Mouse (Mus musculus) duodenum, adult 2 months (tissue): ENCODE measurements around the gene Slc38a9. TPM values are rescaled to one million over a fixed set of nuclear protein-coding genes. Genes with fewer than 3 reads are reported as not detected.

Source experiments
- polyA plus RNA-seq: library from polyadenylated mRNA; depleted of rRNA; stranded (reverse); fragments of >200 nt; gene quantifications from 2 replicates; pipeline ENCODE4 v1.2.3, GENCODE M21; 2012; ENCODE audit warnings: low replicate concordance; rRNA removed

Gene Slc38a9
- 1.00 and 2.9 TPM in 2 replicates for polyA plus RNA-seq

GRCm38 (mm10) chr13:112660574-112661381 lies at the start of gene Slc38a9:
Gene Slc38a9 (plus strand): TSS chr13:112660751.

DNA sequence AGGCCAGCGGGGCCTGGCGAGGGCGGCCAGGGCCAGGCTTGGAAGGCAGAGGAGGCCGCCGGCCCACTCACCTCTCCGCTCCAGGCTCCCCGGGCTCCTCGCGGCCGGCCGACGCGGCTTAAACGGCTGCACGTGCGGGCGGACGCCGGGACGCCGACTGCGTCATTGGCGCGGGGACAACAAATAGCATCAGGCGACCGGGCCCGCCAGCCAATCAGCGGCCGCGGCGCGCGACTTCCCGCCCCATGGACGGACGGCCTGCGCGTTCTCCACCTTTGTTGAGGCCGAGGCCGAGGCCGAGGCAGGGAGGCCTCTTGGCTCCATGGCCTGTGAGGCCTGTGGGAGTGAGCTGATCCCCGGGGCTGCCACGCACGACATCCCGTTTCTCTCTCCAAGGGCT lies 8.3 kb upstream of the Slc38a9 start, which contains the start of gene Ddx4:
Ddx4 (minus strand) TSS at position 271 of the 400 bp plus-strand sequence.

Other genes starting within 250 kb of the Slc38a9 start
- 4.4 and 6.9 TPM in 2 replicates for gene Il6st, start 196.7 kb upstream of the Slc38a9 start, polyA plus RNA-seq
- gene Il31ra, start 66.4 kb upstream of the Slc38a9 start, polyA plus RNA-seq: 0.06 TPM in 1 of 2 replicates, not detected in the other
- not detected in 2 replicates for gene Ddx4, start 8.3 kb upstream of the Slc38a9 start, polyA plus RNA-seq
- gene Plpp1, start 140.0 kb downstream of the Slc38a9 start, polyA plus RNA-seq: 60.2 and 108 TPM in 2 replicates